Mouse (Mus musculus): ENCODE data around the gene Smg6. TPM values are rescaled to one million over a fixed set of nuclear protein-coding genes. Genes with fewer than 3 reads are reported as not detected.
A peak's percentile ranks its signal among the peaks of the same experiment; 100 is the strongest.

Smg6 gene
- polyA plus RNA-seq, 1 experiment from 2014 or later = 20.7 TPM

GRCm38 (mm10) chr11:75148332-75149035 is 222.9 kb downstream of the Smg6 start:
- Histone ChIP-seq H3K27me3 (ENCODE audit: control insufficient read depth, insufficient read depth, low read length) (no peaks in the 10 kb centered on the region), H3K27ac (ENCODE audit: low read depth, low read length) (no peak overlapping the region), H3K4me1 (replicated peaks; ENCODE audit: control insufficient read depth, insufficient read depth, low read length) (peaks cover 2% of the 10 kb centered on the region; the same call in 1 of the 2 replicates), H3K9me3 (ENCODE audit: control insufficient read depth, low read length) (no peaks in the 10 kb centered on the region), H3K4me2 (replicated peaks; ENCODE audit: low read depth, low read length) (no peak overlapping the region), H3K9ac (ENCODE audit: low read depth, low read length) (no peak overlapping the region), H3K4me3 (ENCODE audit: low read depth, low read length) (no peak overlapping the region), H3K36me3 (ENCODE audit: control insufficient read depth, insufficient read depth, low read length) (no peaks in the 10 kb centered on the region)
- DNase-seq (ENCODE audit: low spot score) (no peak), ATAC-seq (ENCODE audit: low FRiP score) (no peak)
- 89% methylated on average over 11 of the region's 11 CpGs for WGBS

GRCm38 (mm10) chr11:75150346-75150745 is 224.7 kb downstream of the Smg6 start:
- H3K9ac ChIP-seq (ENCODE audit: low read depth, low read length) = no peak overlapping the region
- no peak overlapping the region for H3K4me2 ChIP-seq (replicated peaks; ENCODE audit: low read depth, low read length)
- H3K4me3 ChIP-seq (ENCODE audit: low read depth, low read length) = no peak overlapping the region
- H3K27me3 ChIP-seq (ENCODE audit: control insufficient read depth, insufficient read depth, low read length) = no peaks in the 10 kb centered on the region
- H3K36me3 ChIP-seq (ENCODE audit: control insufficient read depth, insufficient read depth, low read length) = no peaks in the 10 kb centered on the region
- no peak for ATAC-seq (ENCODE audit: low FRiP score)
- H3K27ac ChIP-seq (ENCODE audit: low read depth, low read length) = no peak overlapping the region
- H3K9me3 ChIP-seq (ENCODE audit: control insufficient read depth, low read length) = no peaks in the 10 kb centered on the region
- WGBS = 86% methylated on average over 1 of the region's 1 CpGs
- peaks cover 2% of the 10 kb centered on the region; the same call in 1 of the 2 replicates for H3K4me1 ChIP-seq (replicated peaks; ENCODE audit: control insufficient read depth, insufficient read depth, low read length)
- no peak for DNase-seq (ENCODE audit: low spot score)

GRCm38 (mm10) chr11:75152603-75153557 is 227.3 kb downstream of the Smg6 start:
- Histone ChIP-seq H3K4me3 (ENCODE audit: low read depth, low read length) (no peak overlapping the region), H3K27me3 (ENCODE audit: control insufficient read depth, insufficient read depth, low read length) (no peaks in the 10 kb centered on the region), H3K9ac (ENCODE audit: low read depth, low read length) (no peak overlapping the region), H3K36me3 (ENCODE audit: control insufficient read depth, insufficient read depth, low read length) (no peaks in the 10 kb centered on the region), H3K4me2 (replicated peaks; ENCODE audit: low read depth, low read length) (no peak overlapping the region), H3K4me1 (replicated peaks; ENCODE audit: control insufficient read depth, insufficient read depth, low read length) (peaks cover under 1% of the 10 kb centered on the region; the same call in 1 of the 2 replicates), H3K9me3 (ENCODE audit: control insufficient read depth, low read length) (no peaks in the 10 kb centered on the region), H3K27ac (ENCODE audit: low read depth, low read length) (no peak overlapping the region)
- ATAC-seq (ENCODE audit: low FRiP score) (no peak), DNase-seq (ENCODE audit: low spot score) (no peak)
- 79% methylated on average over 18 of the region's 18 CpGs for WGBS

GRCm38 (mm10) chr11:75154053-75154585 is 228.5 kb downstream of the Smg6 start:
- Histone ChIP-seq H3K27me3 (ENCODE audit: control insufficient read depth, insufficient read depth, low read length) (no peaks in the 10 kb centered on the region), H3K9ac (ENCODE audit: low read depth, low read length) (no peak overlapping the region), H3K4me1 (replicated peaks; ENCODE audit: control insufficient read depth, insufficient read depth, low read length) (no peaks in the 10 kb centered on the region), H3K4me2 (replicated peaks; ENCODE audit: low read depth, low read length) (no peak overlapping the region), H3K4me3 (ENCODE audit: low read depth, low read length) (no peak overlapping the region), H3K36me3 (ENCODE audit: control insufficient read depth, insufficient read depth, low read length) (no peaks in the 10 kb centered on the region), H3K27ac (ENCODE audit: low read depth, low read length) (no peak overlapping the region), H3K9me3 (ENCODE audit: control insufficient read depth, low read length) (no peaks in the 10 kb centered on the region)
- no peak for ATAC-seq (ENCODE audit: low FRiP score)
- DNase-seq (ENCODE audit: low spot score) = no peak
- WGBS = 78% methylated on average over 6 of the region's 6 CpGs

- no peak overlapping the region for H3K9ac ChIP-seq (ENCODE audit: low read depth, low read length)
- H3K4me1 ChIP-seq (replicated peaks; ENCODE audit: control insufficient read depth, insufficient read depth, low read length) = no peaks in the 10 kb centered on the region
- ATAC-seq (ENCODE audit: low FRiP score) (no peak), DNase-seq (ENCODE audit: low spot score) (no peak)
- H3K9me3 ChIP-seq (ENCODE audit: control insufficient read depth, low read length) = no peaks in the 10 kb centered on the region
- no peak overlapping the region for H3K4me3 ChIP-seq (ENCODE audit: low read depth, low read length)
- no peaks in the 10 kb centered on the region for H3K27me3 ChIP-seq (ENCODE audit: control insufficient read depth, insufficient read depth, low read length)
- no peak overlapping the region for H3K27ac ChIP-seq (ENCODE audit: low read depth, low read length)
- 75% methylated on average over 6 of the region's 6 CpGs for WGBS
- H3K36me3 ChIP-seq (ENCODE audit: control insufficient read depth, insufficient read depth, low read length) = no peaks in the 10 kb centered on the region
- H3K4me2 ChIP-seq (replicated peaks; ENCODE audit: low read depth, low read length) = no peak overlapping the region
These were observed 230.4 kb downstream of the Smg6 start for GRCm38 (mm10) chr11:75155985-75156384.

GRCm38 (mm10) chr11:75156416-75156815 is 230.8 kb downstream of the Smg6 start:
- H3K4me3 ChIP-seq (ENCODE audit: low read depth, low read length) = no peak overlapping the region
- no peaks in the 10 kb centered on the region for H3K9me3 ChIP-seq (ENCODE audit: control insufficient read depth, low read length)
- DNase-seq (ENCODE audit: low spot score) = no peak
- H3K36me3 ChIP-seq (ENCODE audit: control insufficient read depth, insufficient read depth, low read length) = no peaks in the 10 kb centered on the region; the same call in 1 of the 2 replicates
- no peak overlapping the region for H3K9ac ChIP-seq (ENCODE audit: low read depth, low read length)
- H3K27ac ChIP-seq (ENCODE audit: low read depth, low read length) = 0 out of 2 replicates have a peak overlapping the region, but pooled peaks have one; percentile 3
- H3K27me3 ChIP-seq (ENCODE audit: control insufficient read depth, insufficient read depth, low read length) = no peaks in the 10 kb centered on the region
- H3K4me1 ChIP-seq (replicated peaks; ENCODE audit: control insufficient read depth, insufficient read depth, low read length) = no peaks in the 10 kb centered on the region
- WGBS = 71% methylated on average over 5 of the region's 5 CpGs
- ATAC-seq (ENCODE audit: low FRiP score) = no peak
- no peak overlapping the region for H3K4me2 ChIP-seq (replicated peaks; ENCODE audit: low read depth, low read length)

GRCm38 (mm10) chr11:75157037-75157436 is 231.4 kb downstream of the Smg6 start:
- H3K4me1 ChIP-seq (replicated peaks; ENCODE audit: control insufficient read depth, insufficient read depth, low read length) = no peaks in the 10 kb centered on the region
- H3K36me3 ChIP-seq (ENCODE audit: control insufficient read depth, insufficient read depth, low read length) = peaks cover 2% of the 10 kb centered on the region; the same call in 1 of the 2 replicates
- WGBS = 46% methylated on average over 4 of the region's 4 CpGs
- peak overlapping the region; percentile 3; the same call in 1 of the 2 replicates for H3K27ac ChIP-seq (ENCODE audit: low read depth, low read length)
- DNase-seq (ENCODE audit: low spot score) (no peak), ATAC-seq (ENCODE audit: low FRiP score) (no peak)
- H3K27me3 ChIP-seq (ENCODE audit: control insufficient read depth, insufficient read depth, low read length) = no peaks in the 10 kb centered on the region
- no peak overlapping the region for H3K4me3 ChIP-seq (ENCODE audit: low read depth, low read length)
- H3K4me2 ChIP-seq (replicated peaks; ENCODE audit: low read depth, low read length) = no peak overlapping the region
- no peak overlapping the region for H3K9ac ChIP-seq (ENCODE audit: low read depth, low read length)
- no peaks in the 10 kb centered on the region for H3K9me3 ChIP-seq (ENCODE audit: control insufficient read depth, low read length)

GRCm38 (mm10) chr11:75157901-75158300 is 232.3 kb downstream of the Smg6 start:
- Histone ChIP-seq H3K27ac (ENCODE audit: low read depth, low read length) (no peak overlapping the region), H3K4me3 (ENCODE audit: low read depth, low read length) (no peak overlapping the region), H3K4me1 (replicated peaks; ENCODE audit: control insufficient read depth, insufficient read depth, low read length) (no peaks in the 10 kb centered on the region), H3K4me2 (replicated peaks; ENCODE audit: low read depth, low read length) (no peak overlapping the region), H3K9ac (ENCODE audit: low read depth, low read length) (no peak overlapping the region), H3K27me3 (ENCODE audit: control insufficient read depth, insufficient read depth, low read length) (peaks cover under 1% of the 10 kb centered on the region; the same call in 1 of the 2 replicates), H3K36me3 (ENCODE audit: control insufficient read depth, insufficient read depth, low read length) (peaks cover 2% of the 10 kb centered on the region; the same call in 1 of the 2 replicates), H3K9me3 (ENCODE audit: control insufficient read depth, low read length) (no peaks in the 10 kb centered on the region)
- WGBS = 30% methylated on average over 2 of the region's 2 CpGs
- ATAC-seq (ENCODE audit: low FRiP score) (no peak), DNase-seq (ENCODE audit: low spot score) (no peak)

Data from hindbrain, embryonic 11.5 days (tissue).